Mouse (Mus musculus): ENCODE results near the gene Ebf1. TPM values are rescaled to one million over a fixed set of nuclear protein-coding genes. Genes with fewer than 3 reads are reported as not detected.

Gene Ebf1
- total RNA-seq, 4 experiments from 2014 or later = 2.8 to 5.3 (median 3.4) TPM

DNA sequence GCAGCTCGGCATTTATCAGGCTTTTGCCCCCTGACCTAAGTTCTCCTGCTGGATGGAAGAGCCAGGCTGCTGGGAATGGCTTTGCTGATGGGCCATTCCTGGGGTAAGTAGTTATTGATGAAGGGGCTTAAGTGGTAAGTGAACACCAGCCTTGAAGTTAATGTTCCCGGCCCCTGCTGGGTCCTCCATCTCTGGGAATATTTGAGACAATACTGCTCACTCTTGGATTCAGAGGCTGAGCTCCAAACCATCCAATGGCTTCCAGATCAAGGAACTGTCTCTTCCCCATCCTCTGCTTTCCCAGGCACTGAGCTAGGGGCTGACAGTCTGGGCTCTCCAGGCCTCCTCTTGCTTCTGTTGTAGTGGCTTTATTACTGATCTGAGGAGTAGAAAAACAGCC lies 116.2 kb downstream of the Ebf1 start:
- DNase-seq (ENCODE audit: low spot score in 2 of 2) = no peak

DNA sequence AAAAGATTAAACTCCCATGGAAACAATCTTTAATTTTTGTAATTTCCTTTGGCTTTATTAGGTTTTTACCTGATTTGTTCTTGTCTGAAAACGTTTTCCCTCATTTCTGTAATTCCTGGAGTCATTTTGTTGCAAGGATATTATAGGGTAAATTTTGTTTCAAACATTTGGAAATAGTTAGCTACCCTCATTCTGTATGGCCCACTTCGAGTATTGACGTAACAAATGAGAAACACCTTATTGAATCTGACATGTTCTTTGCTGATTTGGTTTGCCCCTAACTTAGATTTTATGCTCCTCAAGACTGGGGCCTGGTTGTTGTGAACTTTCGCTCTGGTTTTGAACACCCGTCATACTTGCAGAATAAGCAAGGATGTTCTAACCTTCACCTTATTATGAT lies 120.9 kb downstream of the Ebf1 start:
- no peak for DNase-seq (ENCODE audit: low spot score in 2 of 2)

- DNase-seq (ENCODE audit: low spot score in 2 of 2) = no peak
Measured at GRCm38 (mm10) chr11:44738820-44739219, 121.7 kb downstream of the Ebf1 start.

DNA sequence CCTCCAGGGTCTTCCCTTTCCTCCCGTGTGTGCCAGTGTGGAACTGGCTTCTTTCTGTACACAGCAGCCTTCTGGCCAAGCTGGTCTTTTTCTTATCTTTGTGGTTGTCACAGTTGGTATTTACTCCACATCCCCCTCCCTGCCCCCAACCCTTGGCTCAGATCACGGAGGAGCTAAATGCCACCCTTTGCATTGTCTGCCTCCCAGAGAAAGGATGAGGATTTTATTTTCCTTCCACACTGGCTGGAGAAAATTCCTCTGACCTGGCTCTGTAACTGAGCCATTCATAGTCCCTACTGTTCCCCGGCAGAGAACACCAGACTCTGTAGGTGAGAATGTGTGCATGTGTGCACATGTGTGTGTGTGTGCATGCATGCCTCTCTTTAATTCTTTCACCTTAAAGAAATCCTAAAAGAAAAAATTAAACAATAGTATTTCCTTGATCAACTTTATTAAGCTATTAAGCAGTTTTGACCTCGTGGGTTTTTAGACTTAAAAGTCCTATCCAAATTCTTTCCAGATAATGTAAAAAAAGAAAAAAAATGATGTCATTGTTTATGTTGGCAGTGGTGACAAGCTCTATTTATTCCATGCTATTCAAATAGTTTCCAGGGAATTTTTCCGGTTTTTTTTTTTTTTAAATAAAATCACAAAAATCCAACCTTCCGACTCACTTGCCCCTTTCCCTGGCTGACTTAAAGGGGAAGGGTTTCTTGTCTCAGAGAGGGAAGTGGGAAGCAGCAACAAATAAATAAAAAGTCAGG lies 123.3 kb downstream of the Ebf1 start:
- DNase-seq (ENCODE audit: low spot score in 2 of 2) = no peak

DNA sequence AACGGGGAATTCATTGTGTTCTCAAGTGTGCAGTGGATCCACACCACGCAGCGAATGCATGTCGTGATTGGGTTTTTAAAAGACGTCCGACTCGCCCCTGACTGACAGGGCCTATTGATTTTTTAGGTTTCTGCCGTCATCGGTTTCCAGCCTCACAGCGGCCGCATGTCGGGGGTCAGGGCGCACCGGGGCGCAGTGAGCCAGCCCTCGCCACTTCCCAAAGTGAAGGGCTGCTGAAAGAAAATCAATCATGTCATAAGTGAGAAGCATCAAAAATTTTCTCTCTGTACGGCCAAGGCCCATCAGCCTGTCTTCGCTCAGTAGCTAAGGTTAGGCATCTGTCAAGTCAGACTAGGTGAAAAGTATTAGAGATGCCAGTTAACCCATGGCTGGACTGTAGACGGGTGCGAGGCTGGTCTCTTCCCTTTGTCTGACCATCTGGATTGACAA lies 124.0 kb downstream of the Ebf1 start:
- DNase-seq (ENCODE audit: low spot score in 2 of 2) = no peak

GRCm38 (mm10) chr11:44744446-44744845 lies 127.3 kb downstream of the Ebf1 start:
- no peak for DNase-seq (ENCODE audit: low spot score in 2 of 2)

- DNase-seq (ENCODE audit: low spot score in 2 of 2) = no peak
Measured at GRCm38 (mm10) chr11:44745946-44746345, 128.8 kb downstream of the Ebf1 start.

DNA sequence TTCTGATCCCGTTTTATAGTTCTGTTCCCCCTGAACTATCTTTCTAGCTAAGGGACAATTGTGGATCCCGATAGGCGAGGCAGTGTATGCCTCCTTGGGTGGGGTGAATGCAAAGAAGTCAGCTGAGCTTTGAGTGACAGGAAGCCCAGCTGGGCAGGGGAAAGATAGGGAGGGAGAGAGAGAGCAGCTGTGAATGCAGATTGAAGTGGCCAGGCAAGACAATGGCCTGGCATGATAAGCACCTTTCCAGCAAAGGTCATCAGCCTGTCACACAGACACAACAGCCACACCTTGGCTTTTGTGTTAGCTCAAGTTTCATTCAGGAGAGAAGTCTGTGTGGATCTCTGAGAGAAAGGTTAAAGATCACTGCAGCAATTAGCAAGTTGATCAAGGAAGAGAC lies 129.6 kb downstream of the Ebf1 start:
- DNase-seq (ENCODE audit: low spot score in 2 of 2) = no peak

- DNase-seq (ENCODE audit: low spot score in 2 of 2) = no peak
Measured at GRCm38 (mm10) chr11:44749309-44749708, 132.2 kb downstream of the Ebf1 start.

GRCm38 (mm10) chr11:44754336-44754735 lies 137.2 kb downstream of the Ebf1 start:
- DNase-seq (ENCODE audit: low spot score in 2 of 2) = no peak

- DNase-seq (ENCODE audit: low spot score in 2 of 2) = no peak
Measured at GRCm38 (mm10) chr11:44756321-44756720, 139.2 kb downstream of the Ebf1 start.

DNA sequence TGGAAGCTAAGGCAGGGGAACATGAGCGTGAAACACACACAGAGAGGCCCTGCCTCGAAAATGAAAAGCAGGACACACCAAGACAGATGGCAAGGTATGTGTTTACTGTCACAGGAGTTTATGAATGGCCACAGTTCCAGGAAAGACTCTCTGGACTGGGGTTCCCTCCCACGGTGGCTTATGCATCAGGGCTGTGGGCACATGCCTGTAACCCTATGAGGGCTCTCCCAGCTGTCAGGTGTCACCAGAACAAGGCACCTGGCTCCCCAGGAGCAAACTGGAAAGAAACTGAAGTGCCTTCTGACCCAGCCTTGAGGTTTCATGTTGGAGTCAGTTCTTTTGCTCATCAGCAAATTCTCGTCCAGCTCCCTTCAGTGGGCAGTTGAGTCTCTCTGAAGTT lies 141.7 kb downstream of the Ebf1 start:
- DNase-seq (ENCODE audit: low spot score in 2 of 2) = no peak

DNA sequence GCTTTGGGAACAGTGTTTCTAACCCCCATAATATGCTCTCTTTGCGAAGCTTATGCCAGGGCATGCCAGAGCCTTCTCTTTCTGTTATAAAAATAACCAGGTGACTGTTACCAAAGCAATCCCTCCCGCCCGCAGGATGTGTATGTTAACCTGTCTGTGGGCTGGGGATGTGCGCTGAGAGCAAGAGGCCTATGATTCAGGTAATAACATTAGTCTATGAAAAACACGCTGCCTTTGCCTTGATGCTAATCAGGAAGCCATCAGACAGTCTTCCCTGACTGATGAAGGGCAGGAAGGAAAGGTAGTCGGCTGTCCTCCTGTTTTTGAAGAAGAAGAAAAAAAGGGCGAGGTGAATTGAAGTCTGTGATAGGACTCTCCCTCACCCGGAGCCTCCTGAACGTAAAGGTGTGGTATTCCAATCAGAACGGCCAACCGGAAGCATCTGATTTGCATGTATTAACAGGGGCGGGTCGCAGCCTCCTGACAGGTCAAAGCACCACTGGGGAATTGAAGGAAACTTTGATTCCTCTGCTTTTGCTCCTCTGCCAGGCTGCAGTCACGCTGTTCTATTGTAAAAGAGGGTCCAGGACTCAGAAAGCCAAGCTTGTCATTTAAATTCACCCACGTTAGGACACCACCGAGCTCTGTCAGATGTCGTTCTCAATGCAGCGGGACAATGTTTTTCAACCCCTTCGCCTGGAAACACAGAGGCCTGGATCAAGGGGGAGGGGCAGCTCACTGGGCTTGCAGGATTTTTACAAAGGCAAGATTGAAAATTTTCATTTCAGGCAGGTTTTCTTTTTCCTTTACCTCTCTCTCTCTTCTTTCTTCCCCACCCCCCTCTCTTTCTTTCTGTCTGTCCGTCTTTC lies 144.2 kb downstream of the Ebf1 start:
- DNase-seq (ENCODE audit: low spot score in 2 of 2) = no peak

- no peak for DNase-seq (ENCODE audit: low spot score in 2 of 2)
Measured at GRCm38 (mm10) chr11:44763992-44764835, 147.1 kb downstream of the Ebf1 start.

DNA sequence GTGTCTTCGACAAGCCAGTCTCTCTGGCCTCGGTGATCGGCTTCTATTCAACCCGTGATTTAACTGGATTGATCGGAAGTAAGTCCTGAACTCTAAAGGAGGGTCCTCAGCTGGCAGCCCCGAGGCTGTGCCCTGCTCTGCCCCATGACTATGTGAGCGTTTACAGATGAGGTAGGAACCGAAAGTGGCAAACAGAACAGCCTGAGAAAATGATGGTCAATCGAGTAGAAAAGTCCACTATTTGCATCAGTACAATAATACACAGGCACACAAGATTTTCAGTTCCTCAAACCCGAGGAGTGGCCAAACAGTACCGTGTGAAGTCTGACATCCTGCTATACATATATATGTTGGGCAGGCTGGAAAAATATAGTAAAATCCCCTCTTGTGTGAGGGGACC lies 147.9 kb downstream of the Ebf1 start:
- DNase-seq (ENCODE audit: low spot score in 2 of 2) = no peak

DNA sequence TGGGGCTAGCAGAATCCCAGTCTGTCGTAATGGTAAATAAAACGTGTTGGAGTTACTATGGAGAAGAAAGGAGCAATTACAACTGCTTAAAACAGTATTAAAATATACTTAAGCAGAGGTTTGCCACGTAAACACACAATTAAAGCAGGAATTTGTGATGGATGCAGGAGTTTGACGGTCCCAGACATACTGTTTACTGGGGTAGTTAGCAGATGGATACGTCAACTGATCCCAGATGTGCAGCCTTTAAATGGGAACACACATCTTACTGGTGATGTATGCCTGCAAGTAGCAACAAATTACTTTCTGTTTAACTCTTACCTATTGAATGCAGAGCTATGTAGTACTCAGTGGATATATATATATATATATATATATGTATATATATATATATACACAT lies 149.1 kb downstream of the Ebf1 start:
- DNase-seq (ENCODE audit: low spot score in 2 of 2) = no peak

GRCm38 (mm10) chr11:44767322-44767721 lies 150.2 kb downstream of the Ebf1 start:
- no peak for DNase-seq (ENCODE audit: low spot score in 2 of 2)

DNA sequence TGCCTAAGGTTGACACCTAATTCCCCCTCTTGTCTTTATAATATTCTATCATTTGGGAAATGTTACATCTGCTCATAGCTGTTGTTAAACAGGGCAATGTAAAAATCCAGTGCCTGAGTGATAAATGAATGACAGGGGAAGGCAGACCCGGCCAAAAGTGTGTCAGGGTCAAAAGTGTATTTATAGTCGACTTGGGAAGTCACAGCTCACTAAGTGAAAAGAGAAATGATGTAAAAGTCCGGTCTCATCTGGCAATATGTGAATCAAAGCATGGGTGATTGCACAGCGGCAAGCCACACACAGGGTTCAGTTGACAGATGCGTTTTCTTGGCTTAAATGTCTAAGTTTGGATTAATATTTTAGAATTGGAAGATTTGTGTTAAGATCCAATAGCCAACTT lies 151.2 kb downstream of the Ebf1 start:
- DNase-seq (ENCODE audit: low spot score in 2 of 2) = no peak

GRCm38 (mm10) chr11:44770989-44771564 lies 154.0 kb downstream of the Ebf1 start:
- no peak for DNase-seq (ENCODE audit: low spot score in 2 of 2)

DNA sequence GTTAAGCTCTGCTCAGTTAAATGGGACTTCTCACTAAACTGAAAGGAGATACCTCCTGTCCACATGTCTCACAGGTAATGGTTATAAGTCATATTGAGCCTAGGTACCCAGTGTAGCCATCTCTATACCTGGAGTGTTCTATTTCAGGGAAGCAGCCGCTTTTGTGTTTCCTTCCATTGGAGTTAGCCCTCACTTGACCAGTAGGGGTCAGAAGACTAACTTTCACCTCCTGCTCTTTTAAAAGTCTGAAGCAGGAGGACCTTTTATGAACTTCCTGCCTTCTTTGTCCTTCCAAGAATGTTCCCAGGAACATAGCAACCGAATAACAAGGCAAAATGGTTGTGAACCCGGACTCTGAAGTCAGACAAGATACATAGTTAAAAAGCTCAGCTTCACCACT lies 157.3 kb downstream of the Ebf1 start:
- DNase-seq (ENCODE audit: low spot score in 2 of 2) = no peak

- no peak for DNase-seq (ENCODE audit: low spot score in 2 of 2)
Measured at GRCm38 (mm10) chr11:44775549-44775948, 158.4 kb downstream of the Ebf1 start.
